Comparison of ENCODE assay signal across 8 mouse cellular contexts in the genomic region with DNA sequence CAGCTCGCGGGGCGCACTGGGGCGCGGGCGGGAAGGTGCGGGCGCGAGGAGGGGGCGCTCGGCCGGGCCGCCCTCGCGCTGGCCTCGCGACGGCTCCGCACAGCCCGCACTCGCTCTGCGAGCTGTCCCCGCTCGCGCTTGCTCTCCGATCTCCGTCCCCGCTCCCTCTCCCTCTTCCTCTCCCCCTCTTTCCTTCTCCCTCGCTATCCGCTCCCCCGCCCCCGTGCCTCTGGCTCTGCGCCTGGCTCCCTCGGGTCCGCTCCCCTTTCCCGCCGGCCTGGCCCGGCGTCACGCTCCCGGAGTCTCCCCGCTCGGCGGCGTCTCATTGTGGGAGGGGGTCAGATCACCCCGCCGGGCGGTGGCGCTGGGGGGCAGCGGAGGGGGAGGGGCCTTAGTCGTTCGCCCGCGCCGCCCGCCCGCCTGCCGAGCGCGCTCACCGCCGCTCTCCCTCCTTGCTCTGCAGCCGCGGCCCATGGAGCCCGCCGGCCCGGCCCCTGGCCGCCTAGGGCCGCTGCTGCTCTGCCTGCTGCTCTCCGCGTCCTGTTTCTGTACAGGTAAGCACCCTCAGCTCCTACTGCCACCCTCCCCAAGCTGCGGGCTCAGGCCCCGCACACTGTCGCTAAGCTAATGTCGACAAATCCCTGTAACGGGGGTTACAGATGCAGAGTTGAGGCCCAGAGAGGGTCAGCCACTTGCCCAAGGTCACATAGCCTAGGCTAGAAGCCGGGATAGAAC. TPM values are rescaled to one million over a fixed set of nuclear protein-coding genes. Genes with fewer than 3 reads are reported as not detected.
A peak's percentile ranks its signal among the peaks of the same experiment; 100 is the strongest.
DNase-seq lines count a peak whose midpoint lies in the region; ATAC-seq and TF ChIP-seq lines count a peak whose summit lies in the region.

No protein-coding gene starts in this region.

- ATAC-seq in frontal cortex, adult (ENCODE audit: low TSS enrichment), result peak; percentile 35
- ATAC-seq in lung, embryonic 14.5 days (ENCODE audit: insufficient read depth), result peak; percentile 81

- no peaks in the 10 kb centered on the region for H3K36me3 ChIP-seq in ES-E14 (ENCODE audit: control insufficient read depth, insufficient read depth, low read length, poor library complexity, severe bottlenecking)
- no peaks in the 10 kb centered on the region for H3K36me3 ChIP-seq in lung, embryonic 14.5 days (ENCODE audit: insufficient read depth)

- TF ChIP-seq CTCF in lung, embryonic 14.5 days (IDR thresholded peaks at IDR 0.05; ENCODE audit: low read depth), result no peak

- no peaks in the 10 kb centered on the region for H3K9me3 ChIP-seq in ES-E14 (ENCODE audit: control insufficient read depth, insufficient read depth, low read depth, low read length)
- no peaks in the 10 kb centered on the region for H3K9me3 ChIP-seq in lung, embryonic 14.5 days (ENCODE audit: low read depth, low read length)

- H3K4me1 ChIP-seq in ES-E14 (ENCODE audit: control insufficient read depth in 2 of 2, insufficient read depth in 2 of 2, low read length in 2 of 2, poor library complexity in 1 of 2), result peaks cover 3 to 5% of the 10 kb centered on the region in 2 experiments; a peak in 3 of 4 replicates
- no peaks in the 10 kb centered on the region for H3K4me1 ChIP-seq in lung, embryonic 14.5 days (ENCODE audit: insufficient read depth)

- 0 out of 2 replicates have a peak, but pooled peaks cover 3% of the 10 kb centered on the region for H3K27me3 ChIP-seq in lung, embryonic 14.5 days (ENCODE audit: insufficient read depth, low read length)

- H3K27ac ChIP-seq in ES-E14 (ENCODE audit: insufficient read depth, low read depth, low read length, poor library complexity, severe bottlenecking), result no peak overlapping the region
- H3K27ac ChIP-seq in lung, embryonic 14.5 days (ENCODE audit: low read depth), result peak overlapping the region; percentile 91

- 1% methylated on average over 59 of the region's 77 CpGs for WGBS in lung, embryonic 14.5 days

- peak overlapping the region; percentile 83 for H3K9ac ChIP-seq in ES-E14 (ENCODE audit: insufficient read depth, low read depth, low read length, poor library complexity, severe bottlenecking)
- peak overlapping the region; percentile 78 for H3K9ac ChIP-seq in lung, embryonic 14.5 days

- in situ Hi-C loops in ES-E14 (cut with MboI; ENCODE audit: low sequenced_read_pairs in 2 of 2, unreplicated experiment in 2 of 2), result no loop called here

- peak overlapping the region; percentile 90 for H3K4me2 ChIP-seq in lung, embryonic 14.5 days

- no peak for DNase-seq in ES-E14 (ENCODE audit: low read depth, low spot score)
- DNase-seq in cerebellum, adult 8-10 months, result peak; percentile 92
- DNase-seq in heart, postnatal 36 days, result peak; percentile 83 to 90
- DNase-seq in layer of hippocampus, adult 9-11 months, result peak; percentile 86
- peak; percentile 82 for DNase-seq in lung, embryonic 14.5 days
- peak; percentile 76 for DNase-seq in retina, embryonic 14.5 days (ENCODE audit: low spot score)
- peak; percentile 65 for DNase-seq in urinary bladder, postnatal 25 days (ENCODE audit: low spot score)

- peak overlapping the region; percentile 89 to 96 for H3K4me3 ChIP-seq in ES-E14 (ENCODE audit: insufficient read depth in 1 of 2, low read depth in 1 of 2, low read length in 2 of 2, poor library complexity in 1 of 2, severe bottlenecking in 1 of 2)
- peak overlapping the region; percentile 64 for H3K4me3 ChIP-seq in lung, embryonic 14.5 days (ENCODE audit: low read depth, low read length)

- intact Hi-C loops in heart, postnatal 36 days (cut with DNase I), result loop anchor here (2.0 to 5.0 kb wide), 5 partner anchors 39 to 209 kb away; a partner anchor contains a TSS

TF ChIP-seq in ES-E14, 5 proteins besides CTCF, POLR2A, EP300 and RAD21:
- 0 out of 2 replicates have a peak, but pooled peaks have one; percentile 31 for TF ChIP-seq HCFC1 (IDR thresholded peaks at IDR 0.05; ENCODE audit: borderline replicate concordance, insufficient read depth, low read length)
- TF ChIP-seq ZNF384 (IDR thresholded peaks at IDR 0.05; ENCODE audit: low read depth, low read length), result no peak
- no peak for TF ChIP-seq CHD2 (IDR thresholded peaks at IDR 0.05; ENCODE audit: low read depth, low read length)
- no peak for TF ChIP-seq ZC3H11A (IDR thresholded peaks at IDR 0.05; ENCODE audit: borderline replicate concordance, low read depth, low read length)
- no peak for TF ChIP-seq MAFK (IDR thresholded peaks at IDR 0.05; ENCODE audit: insufficient read depth, low read depth, low read length)

RNA-seq across cellular contexts. Expression of a gene that starts 0.7 kb away (rescaled TPM):
- 6.5 and 8.3 TPM in 2 replicates for total RNA-seq in ES-E14 (2012; rRNA removed)
- 10 to 100 TPM; 27.0 to 32.2 TPM for total RNA-seq in heart, postnatal 36 days (2021)
- 25.0 and 26.5 TPM in 2 replicates for polyA plus RNA-seq in lung, embryonic 14.5 days (2014; fragmentation: Nextera tagmentation; extraction: Ambion mirVana)

RNA-seq across cellular contexts. Expression of a gene that starts 56.9 kb away (rescaled TPM):
- total RNA-seq in ES-E14 (2012; rRNA removed), result not detected in 2 replicates
- under 1 TPM; 0.14 to 0.19 TPM for total RNA-seq in heart, postnatal 36 days (2021)
- not detected in 2 replicates for polyA plus RNA-seq in lung, embryonic 14.5 days (2014; fragmentation: Nextera tagmentation; extraction: Ambion mirVana)
